Mouse (Mus musculus): ENCODE measurements around the gene Fam57b.

Fam57b gene

GRCm38 (mm10) chr7:126799050-126799467 is 1.6 kb downstream of the Fam57b start:
- peak; percentile 87 for DNase-seq (ENCODE audit: low spot score)

GRCm38 (mm10) chr7:126799468-126800268 is 2.2 kb downstream of the Fam57b start:
- DNase-seq (ENCODE audit: low spot score): peak; percentile 70

GRCm38 (mm10) chr7:126800269-126801056 is 3.0 kb downstream of the Fam57b start:
- DNase-seq (ENCODE audit: low spot score): no peak

- DNase-seq (ENCODE audit: low spot score): no peak
Observed at GRCm38 (mm10) chr7:126801057-126801422, 3.6 kb downstream of the Fam57b start.

GRCm38 (mm10) chr7:126802134-126802889 is 4.8 kb downstream of the Fam57b start:
- DNase-seq (ENCODE audit: low spot score): no peak

DNA sequence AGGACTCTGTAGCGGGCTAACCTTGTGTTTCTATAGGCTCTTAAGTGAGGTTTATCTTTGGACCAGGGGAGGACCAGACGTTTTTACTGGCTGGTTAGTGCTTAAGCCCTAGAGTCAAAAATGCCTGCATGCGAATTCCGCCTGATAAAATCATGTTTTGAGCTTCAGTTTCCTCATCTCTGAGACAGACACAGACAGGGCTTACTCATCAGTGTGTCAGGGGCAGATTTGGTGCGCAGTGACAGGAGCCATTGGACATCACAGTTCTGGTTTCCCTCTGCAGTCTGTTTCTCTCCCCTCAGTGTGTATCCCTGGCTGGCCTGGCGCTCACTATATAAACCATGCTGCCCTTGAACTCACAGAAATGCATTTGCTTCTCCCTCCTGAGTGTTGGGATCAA is 5.7 kb downstream of the Fam57b start:
- no peak for DNase-seq (ENCODE audit: low spot score)

DNA sequence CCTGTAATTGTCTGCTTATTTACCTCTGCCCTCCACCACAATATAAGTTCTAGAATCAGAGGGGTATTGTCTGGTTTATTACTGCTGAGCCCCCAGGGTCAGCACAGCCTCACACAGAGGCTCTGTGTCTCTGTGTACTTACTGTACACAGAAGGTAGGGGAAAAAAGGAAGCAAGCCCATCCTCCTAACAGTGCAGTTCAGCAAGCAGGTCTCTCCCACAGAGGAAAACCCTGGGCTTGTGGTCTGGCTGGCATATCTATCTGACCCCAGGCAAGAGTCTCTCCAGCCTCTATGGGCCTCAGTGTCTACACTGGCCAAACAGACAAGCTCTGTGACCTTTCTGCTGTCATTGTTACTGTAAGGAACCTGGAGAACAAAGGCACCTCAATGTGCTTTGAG is 6.3 kb downstream of the Fam57b start:
- no peak for DNase-seq (ENCODE audit: low spot score)

GRCm38 (mm10) chr7:126806956-126807355 is 9.5 kb downstream of the Fam57b start:
- DNase-seq (ENCODE audit: low spot score): no peak

GRCm38 (mm10) chr7:126807405-126807804 is 9.9 kb downstream of the Fam57b start:
- DNase-seq (ENCODE audit: low spot score): no peak

DNA sequence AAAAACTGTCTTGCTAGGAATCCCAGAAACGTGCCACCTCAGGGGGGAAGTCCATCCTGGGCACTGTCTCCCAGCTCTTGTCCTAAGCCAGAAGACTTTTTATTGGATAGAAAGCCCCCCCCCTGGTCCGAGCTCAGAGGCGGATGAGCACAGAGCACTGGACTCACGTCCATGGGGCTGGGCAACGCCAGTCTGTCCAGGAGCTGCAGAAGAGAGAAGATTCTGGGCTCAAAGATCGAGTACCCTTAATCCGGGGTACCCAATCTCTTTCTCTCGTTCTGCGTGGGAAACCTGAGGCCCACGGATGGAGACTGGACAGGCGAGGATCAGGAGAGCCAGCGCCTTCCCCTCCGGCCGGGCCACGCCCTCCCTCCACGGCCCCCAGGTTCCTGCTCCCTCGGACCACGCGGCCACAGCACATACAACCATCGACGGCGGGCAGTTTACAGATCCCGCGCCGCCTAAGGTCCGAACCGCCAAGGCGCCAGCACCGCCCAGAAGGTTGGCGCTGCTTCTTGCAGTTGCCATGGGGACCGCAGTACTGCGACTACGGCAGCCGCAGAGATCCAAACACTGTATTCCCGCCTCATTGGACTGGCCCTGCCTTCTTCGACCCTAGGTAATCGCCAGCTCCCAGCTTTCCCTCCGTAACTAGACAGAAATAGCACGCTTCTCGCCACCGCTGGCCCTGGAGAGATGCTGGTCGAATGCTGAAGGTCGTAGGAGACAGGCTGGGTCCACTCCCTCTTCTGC is 11.4 kb downstream of the Fam57b start:
- DNase-seq (ENCODE audit: low spot score): peak; percentile 84

DNA sequence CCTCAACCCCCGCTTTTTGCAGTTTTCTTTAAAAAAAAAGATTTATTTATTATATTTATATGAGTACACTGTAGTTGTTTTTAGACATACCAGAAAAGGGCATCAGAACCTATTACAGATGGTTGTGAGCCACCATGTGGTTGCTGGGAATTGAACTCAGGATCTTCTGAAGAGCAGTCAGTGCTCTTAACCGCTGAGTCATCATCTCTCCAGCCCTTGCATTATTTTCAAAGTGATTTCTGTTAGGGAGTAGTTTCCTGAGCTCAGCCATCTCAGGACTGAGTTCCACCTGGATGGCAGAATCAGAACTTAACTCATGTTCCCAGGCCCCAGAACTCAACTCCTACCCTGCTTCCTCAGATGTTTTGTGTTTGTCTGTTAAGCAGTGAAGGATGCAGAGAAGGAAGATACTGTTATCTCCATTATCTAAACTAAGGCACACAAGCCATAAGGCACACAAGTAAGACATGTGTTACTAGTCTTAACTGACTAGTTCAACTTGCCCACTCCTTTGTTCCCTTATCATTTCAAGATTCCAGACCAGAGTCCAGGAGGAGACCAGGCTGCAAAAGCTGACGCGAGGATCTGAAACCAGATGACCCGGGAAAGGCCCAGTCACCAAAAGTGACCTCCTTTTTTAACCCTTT is 12.4 kb downstream of the Fam57b start:
- no peak for DNase-seq (ENCODE audit: low spot score)

- DNase-seq (ENCODE audit: low spot score): no peak
Observed at GRCm38 (mm10) chr7:126815726-126816222, 18.3 kb downstream of the Fam57b start.

- no peak for DNase-seq (ENCODE audit: low spot score)
Observed at GRCm38 (mm10) chr7:126816494-126816893, 19.0 kb downstream of the Fam57b start.

GRCm38 (mm10) chr7:126817595-126817994 is 20.1 kb downstream of the Fam57b start:
- no peak for DNase-seq (ENCODE audit: low spot score)

- no peak for DNase-seq (ENCODE audit: low spot score)
Observed at GRCm38 (mm10) chr7:126818818-126819217, 21.4 kb downstream of the Fam57b start.

- peak; percentile 74 for DNase-seq (ENCODE audit: low spot score)
Observed at GRCm38 (mm10) chr7:126821835-126822511, 24.5 kb downstream of the Fam57b start.

DNA sequence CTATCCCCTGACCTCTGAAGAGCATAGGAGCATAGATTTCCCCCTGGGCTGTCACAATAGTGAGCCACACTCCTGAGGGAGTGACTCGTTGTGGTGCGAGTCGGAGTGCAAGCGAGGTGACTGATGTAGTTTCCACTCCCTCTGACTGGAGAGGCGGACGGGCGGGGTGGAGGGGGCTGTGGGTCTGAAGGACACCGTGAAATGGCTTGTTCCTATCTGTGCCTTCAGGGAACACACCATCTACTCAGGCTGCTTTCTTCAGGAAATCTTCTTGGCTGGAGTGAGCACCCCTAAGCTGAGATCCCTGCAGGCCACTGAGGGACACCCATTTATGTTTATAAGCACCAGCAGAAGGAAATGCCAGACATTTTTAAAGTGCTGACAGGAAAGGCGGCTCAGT is 25.3 kb downstream of the Fam57b start:
- DNase-seq (ENCODE audit: low spot score): no peak

DNA sequence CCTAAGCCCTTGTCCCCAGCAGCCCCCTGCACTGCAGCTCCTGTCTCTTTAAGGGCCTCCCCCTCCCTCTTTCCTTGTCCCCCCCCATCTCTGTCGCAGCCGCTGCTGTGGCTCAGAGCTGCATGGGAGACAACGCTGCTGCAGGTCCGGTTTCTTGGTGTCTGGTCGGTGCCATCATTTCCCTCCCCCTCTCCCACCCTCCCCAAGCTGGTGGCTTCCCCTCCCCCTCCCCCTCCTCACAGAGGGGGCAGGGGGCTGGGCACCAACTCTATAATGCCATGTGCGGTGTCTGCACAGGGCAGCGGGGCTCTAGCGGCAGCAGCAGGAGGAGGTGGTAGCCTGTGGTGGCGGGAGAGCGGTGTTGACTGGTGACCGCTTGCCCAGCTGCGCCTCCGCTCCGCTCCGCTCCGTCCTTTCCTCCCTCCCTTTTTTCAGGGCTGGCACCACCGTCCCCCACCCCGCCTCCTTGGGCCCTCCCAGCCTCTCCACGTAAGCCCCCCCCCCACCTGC is 25.8 kb downstream of the Fam57b start:
- DNase-seq (ENCODE audit: low spot score): no peak

GRCm38 (mm10) chr7:126823940-126824339 is 26.5 kb downstream of the Fam57b start:
- DNase-seq (ENCODE audit: low spot score): no peak

GRCm38 (mm10) chr7:126825403-126825802 is 27.9 kb downstream of the Fam57b start:
- no peak for DNase-seq (ENCODE audit: low spot score)

All from urinary bladder, postnatal 25 days (tissue).